Mouse (Mus musculus): ENCODE results near the gene Kcnk7. TPM values are rescaled to one million over a fixed set of nuclear protein-coding genes. Genes with fewer than 3 reads are reported as not detected.

Gene Kcnk7
- total RNA-seq, 2 experiments from 2014 or later, result not detected

- ATAC-seq (replicated peaks; ENCODE audit: low FRiP score, poor library complexity, severe bottlenecking), result peak; percentile 41
Observed at GRCm38 (mm10) chr19:5722848-5723425, 18.8 kb downstream of the Kcnk7 start.

DNA sequence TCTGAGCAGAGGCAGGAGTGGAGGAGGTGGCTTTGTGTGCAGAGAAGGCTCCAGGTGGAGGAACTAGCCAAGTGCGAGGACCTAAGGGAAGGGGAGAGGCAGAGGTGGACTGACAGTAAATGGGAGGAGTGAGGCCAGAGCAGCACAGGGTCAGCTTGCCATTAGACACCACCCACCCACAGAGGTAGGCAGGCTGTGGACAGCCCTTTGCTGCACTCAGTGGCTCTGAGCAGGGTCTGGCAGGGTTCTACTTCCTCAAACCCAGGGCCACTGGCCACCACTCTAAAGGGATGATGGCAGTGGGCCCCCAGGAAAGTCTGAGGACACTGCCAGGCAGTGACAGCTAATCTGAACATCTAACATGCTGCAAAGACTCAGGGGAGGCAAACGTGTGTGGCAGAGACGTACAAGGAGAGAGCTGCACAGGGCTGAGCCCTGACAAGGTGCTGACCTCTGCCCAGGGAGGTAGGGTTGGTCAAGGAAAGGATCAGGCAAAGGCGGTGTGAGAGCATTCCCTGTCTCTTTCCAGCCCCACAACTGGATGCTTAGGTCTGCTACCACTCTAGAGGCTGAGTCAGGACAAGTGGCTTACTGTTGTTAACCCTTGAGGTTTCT is 19.9 kb downstream of the Kcnk7 start:
- ATAC-seq (replicated peaks; ENCODE audit: low FRiP score, poor library complexity, severe bottlenecking), result no peak

DNA sequence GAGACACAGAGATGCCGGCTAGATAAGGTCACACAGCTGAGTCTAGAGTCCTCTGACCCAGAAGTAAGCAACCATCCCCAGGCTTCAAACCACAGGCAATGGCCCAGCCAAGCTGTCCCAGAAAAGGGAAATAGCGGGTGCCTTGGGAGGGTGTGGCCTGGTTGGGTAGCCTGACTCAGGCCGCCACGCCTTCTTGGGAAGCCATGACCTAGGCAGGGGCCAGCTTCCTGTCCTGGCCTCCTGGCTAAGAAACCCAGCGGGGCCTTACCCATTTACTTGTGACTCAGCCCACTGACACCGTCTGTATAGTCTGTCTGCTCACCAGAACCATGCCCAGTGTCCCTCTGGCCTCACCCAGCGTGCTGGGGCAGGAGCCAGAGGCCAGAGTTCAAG is 20.4 kb downstream of the Kcnk7 start:
- peak; percentile 49 for ATAC-seq (replicated peaks; ENCODE audit: low FRiP score, poor library complexity, severe bottlenecking)

DNA sequence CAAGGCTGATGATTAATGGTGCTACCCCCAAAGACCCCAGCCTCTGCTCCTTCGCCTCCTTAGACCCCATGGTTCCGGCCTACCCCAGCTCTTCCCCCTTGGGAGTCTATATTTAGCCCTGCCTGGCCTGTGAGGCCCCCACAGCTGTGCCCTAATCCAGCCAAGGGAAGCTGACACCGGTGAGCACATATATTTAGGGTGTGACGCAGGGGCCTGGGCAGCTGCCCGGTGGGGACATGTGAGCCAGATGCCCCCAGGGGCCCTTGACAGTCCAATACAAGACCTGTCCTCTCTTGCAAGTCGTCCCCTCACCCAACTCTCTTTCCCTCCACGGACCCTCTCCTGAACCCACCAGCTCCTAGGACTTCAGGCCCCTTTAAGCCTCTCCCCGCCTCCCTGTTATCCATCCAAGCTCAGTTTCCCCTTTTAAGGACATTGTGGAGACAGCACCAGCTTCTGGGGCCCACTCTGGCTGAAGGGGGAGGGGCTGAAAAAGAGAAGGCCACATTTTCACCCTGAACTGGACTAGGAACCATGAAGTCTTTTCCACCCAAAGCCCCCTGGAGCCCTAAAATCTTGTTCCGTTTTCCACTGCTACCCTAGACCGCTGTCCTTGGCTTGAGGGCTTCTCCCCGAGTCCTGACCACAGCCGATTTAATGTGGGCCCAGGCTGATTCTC is 21.0 kb downstream of the Kcnk7 start:
- no peak for ATAC-seq (replicated peaks; ENCODE audit: low FRiP score, poor library complexity, severe bottlenecking)

DNA sequence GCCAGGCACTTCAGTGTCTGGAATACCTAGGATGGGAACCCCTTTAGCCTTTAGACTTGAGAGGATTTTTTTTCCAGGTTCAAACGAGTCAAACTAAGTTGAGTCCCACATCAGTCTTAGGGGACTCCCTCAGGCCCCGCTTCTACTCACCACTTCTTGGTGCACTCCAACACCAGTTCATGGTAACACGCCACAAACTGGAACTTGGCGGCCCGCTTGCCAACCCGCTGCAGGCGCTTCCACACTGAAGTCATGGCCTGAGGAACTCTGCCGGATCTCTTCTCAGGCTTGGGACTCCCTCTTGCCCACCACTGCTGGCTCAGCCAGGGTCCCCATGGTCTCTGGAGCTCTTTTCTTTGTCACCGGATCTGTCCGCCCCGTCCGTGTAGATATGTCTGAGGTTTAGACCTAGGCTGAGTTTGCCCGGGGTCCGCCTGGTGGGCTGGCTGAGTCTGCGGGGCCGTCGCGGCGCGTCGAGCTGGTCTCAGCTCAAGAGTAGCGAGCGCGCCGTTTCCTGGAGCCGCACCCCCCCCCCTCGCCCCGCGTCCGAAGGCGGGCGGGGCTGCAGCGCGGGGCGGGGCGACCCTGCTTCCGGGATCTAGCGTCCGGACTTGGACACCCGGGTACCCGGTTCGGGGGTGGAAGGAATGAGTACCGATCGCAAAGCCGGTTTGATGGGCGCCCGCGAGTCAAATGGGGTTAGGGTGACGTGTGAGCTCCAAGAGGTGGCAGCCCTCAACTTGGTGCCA is 21.8 kb downstream of the Kcnk7 start, which contains the start of gene Ehbp1l1:
Ehbp1l1 (minus strand) TSS at position 551 of the 749 bp plus-strand sequence.
- 0 out of 2 replicates have a peak, but pooled peaks have one; percentile 3 for ATAC-seq (replicated peaks; ENCODE audit: low FRiP score, poor library complexity, severe bottlenecking)

GRCm38 (mm10) chr19:5726961-5727578 is 22.9 kb downstream of the Kcnk7 start:
- peak; percentile 26 for ATAC-seq (replicated peaks; ENCODE audit: low FRiP score, poor library complexity, severe bottlenecking)

DNA sequence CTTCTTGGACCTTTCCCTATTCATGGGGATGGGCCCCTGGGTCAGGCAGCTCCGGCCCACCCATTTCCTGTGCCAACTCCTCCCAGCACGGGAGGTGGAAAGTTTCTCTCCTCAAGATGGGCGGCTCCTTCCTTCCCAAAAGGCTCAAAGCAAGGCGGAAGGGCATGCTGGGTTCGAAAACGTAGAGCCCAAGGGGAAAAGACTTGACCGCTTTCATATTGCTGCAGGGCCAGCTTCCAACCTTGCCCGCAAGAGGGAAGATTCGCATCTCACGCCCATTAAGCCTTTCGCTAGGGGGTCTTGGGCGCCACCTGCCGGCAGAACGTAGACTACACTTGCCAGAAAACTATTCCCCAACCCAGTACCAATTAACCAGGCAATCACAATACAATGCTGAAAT is 23.5 kb downstream of the Kcnk7 start:
- ATAC-seq (replicated peaks; ENCODE audit: low FRiP score, poor library complexity, severe bottlenecking), result peak; percentile 20

DNA sequence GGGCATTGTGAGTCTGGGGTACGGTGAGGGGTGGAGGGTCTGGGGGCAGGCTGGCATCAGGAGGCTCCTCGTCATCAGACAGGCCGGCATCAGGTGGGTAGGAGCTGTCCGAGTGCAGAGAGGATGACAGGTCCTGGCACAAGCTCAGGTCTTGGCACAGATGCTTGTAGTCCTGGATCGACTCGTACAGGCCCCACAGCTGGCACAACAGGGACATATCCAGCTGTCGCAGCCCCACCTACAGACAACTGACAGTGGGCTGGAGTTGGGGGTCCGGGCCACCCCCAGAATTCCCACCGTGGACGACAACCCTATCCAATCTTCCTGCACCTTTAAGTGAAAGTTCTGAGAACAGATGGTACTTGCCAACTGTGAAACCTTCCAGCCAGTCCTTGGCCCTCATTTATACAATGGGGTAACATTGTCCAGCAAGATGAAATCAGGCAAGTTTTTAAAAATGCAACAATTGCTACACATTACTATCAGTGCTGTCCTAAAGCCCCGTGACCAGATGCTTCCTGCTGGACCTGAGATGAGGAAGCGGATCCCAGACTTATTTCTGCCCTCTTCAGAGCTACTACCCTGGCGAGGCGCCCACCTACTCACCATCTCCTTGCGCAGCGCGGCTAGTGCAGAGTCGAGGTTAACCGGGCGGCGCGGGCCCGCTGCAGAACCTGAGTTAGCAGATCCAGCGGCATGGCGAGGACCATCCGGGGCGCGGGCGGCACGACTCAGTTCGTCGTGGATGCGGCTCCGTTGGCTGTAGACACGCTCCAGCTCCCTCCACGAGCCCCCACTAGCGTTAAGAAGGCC is 24.7 kb downstream of the Kcnk7 start:
- no peak for ATAC-seq (replicated peaks; ENCODE audit: low FRiP score, poor library complexity, severe bottlenecking)

- ATAC-seq (replicated peaks; ENCODE audit: low FRiP score, poor library complexity, severe bottlenecking), result peak; percentile 43
Observed at GRCm38 (mm10) chr19:5729444-5729815, 25.3 kb downstream of the Kcnk7 start, which contains the start of gene Fam89b. Gene Fam89b, minus strand, starts transcription at chr19:5729653.

DNA sequence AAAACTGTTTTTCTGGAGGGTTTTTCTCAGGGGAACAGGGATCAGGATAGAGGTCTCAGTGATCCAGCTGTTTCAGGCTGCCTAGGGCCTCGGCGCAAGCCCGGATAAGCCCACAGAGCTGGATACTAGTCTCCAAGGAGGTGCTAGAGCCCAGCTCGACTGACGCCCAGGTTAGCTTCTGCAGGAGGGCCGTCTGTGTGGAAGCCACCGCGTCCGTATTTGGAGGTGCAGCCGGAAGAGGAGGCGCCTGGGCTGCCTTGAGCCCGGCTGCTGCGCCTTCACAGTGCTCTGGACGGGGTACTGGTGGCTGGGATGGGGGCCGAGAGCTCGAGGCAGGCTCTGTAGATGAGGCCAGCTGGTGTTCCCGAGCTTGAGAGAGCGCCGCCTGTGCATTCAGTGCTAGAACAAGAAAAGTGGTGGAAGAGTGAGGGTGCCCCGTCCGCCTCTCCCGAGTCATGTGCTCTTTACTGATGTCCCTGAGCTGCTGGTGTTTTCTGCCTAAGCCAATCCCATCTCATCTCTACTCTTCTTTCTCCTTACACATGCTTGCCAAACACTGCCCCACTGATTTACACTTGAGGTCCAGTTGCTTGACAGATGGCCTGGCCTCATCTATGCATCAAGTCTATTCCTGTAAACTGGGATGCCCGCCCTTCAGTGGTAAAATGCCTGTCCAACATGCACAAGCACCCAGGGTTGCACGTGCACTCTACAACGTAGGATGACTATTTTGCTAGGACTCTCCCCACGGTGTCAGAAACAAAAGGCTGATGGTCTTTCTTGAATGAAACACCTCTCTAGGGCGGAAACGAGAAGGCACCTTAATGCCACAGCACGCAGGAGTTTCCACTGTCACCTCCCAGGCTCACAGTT is 26.4 kb downstream of the Kcnk7 start:
- no peak for ATAC-seq (replicated peaks; ENCODE audit: low FRiP score, poor library complexity, severe bottlenecking)

DNA sequence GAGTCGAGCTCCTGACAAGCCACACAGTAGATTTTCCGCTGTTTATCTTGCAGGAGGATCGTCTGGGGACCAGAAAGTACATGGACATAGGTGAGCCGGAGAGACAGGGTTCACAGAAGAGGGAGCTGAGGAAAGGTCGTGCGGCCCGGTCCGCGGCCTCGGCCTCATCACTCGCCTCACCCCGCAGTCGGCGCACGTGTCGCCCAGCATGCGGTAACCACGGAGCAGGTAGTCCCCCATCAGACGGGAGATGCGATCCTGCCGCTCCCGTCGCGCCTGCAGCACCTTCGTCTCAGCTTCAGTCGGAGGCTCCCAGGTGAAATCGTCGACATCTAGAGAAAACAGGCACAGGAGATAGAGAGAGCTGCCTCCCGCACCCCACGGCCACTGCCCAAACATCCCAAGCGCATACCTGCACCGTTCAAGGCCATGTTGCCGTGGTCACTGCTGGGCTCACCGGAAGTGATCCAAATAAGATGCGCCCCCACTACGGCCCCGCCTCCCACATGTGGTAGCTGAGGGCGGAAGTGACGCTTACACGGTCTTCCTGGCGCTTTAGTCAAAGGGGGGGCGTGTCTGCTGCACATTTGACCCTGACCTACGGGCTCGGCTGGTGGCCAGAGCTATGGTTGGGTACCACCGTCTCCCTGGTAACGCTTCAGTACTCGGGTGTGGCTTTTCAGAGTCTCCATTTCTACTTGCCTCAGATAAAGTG is 27.3 kb downstream of the Kcnk7 start:
- ATAC-seq (replicated peaks; ENCODE audit: low FRiP score, poor library complexity, severe bottlenecking), result 0 out of 2 replicates have a peak, but pooled peaks have one; percentile 13

DNA sequence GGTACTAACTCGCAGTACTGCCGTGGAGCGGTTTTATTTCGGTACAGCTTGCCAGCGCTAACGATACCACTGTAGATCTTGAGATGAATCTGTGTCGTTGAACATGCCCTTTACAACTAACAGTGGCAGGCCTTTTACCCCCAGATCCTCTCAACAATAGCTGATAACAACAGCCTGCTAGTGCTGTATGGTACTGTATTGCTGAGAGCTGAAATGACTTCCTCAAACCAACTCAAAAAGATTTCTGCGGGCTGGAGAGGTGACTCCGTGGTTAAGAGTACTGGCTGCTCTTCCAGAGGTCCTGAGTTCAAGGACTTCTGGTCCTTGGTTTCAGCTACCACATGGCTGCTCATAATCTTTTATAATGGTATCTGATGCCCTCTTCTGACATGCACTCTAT is 30.2 kb downstream of the Kcnk7 start:
- ATAC-seq (replicated peaks; ENCODE audit: low FRiP score, poor library complexity, severe bottlenecking), result no peak

GRCm38 (mm10) chr19:5739446-5739845 is 35.3 kb downstream of the Kcnk7 start:
- ATAC-seq (replicated peaks; ENCODE audit: low FRiP score, poor library complexity, severe bottlenecking), result no peak

GRCm38 (mm10) chr19:5740320-5741317 is 36.5 kb downstream of the Kcnk7 start, which contains the start of gene Ltbp3:
Gene Ltbp3, plus strand, starts transcription at chr19:5740904.
- ATAC-seq (replicated peaks; ENCODE audit: low FRiP score, poor library complexity, severe bottlenecking), result no peak

- ATAC-seq (replicated peaks; ENCODE audit: low FRiP score, poor library complexity, severe bottlenecking), result no peak
Observed at GRCm38 (mm10) chr19:5741641-5742240, 37.6 kb downstream of the Kcnk7 start.

DNA sequence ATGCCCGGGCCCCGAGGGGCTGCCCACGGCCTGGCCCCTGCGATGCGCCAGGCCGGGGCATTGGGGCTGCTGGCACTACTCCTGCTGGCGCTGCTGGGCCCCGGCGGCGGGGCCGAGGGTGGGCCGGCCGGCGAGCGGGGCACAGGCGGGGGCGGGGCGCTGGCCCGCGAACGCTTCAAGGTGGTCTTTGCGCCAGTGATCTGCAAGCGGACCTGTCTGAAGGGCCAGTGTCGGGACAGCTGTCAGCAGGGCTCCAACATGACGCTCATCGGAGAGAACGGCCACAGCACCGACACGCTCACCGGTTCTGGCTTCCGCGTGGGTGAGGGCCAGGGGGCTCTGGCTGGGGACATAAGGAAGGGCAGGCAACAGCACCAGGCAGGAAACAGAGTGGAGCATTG is 38.1 kb downstream of the Kcnk7 start:
- ATAC-seq (replicated peaks; ENCODE audit: low FRiP score, poor library complexity, severe bottlenecking), result no peak
